Mouse (Mus musculus): ENCODE measurements around the gene Ndufs2.

Gene Ndufs2

DNA sequence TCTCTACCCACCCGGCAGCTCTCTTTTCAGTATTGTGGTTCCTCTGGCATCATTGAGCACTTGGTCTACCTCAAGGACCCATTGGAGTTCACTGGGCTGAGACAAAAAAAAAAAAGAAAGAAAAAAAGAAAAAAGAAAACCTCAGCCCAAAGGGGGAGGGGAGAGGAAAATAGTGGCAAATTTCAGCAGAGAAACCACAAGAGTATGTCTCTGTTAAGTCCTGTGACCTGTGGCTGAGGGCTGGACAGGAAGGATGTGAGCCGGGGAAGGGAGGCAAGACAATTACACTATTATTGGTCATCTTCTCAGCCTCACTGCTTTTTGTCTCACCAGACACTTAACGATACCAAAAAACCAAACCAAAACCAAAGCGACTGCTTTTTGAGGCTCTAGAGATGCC, 19.3 kb downstream of the Ndufs2 start:
- no peak for DNase-seq (ENCODE audit: low spot score)

DNA sequence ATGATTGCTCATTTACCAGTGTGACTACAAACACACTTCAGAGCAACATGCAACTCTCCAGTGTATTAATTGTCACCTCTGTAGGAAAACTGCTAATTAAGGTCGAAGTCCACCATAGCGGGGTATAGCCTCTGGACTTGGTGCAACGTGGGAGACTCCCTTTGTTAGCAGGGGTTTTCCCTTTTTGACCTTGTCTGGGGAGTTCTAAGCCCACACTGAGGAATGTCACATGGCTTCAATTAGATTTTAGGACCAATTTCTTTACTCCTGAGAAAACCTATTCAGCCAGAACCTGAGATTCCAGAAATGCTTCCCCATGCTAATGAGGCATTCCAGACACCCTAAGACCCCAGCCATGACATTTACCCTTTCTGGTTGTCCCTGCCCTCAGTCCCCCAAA, 21.0 kb downstream of the Ndufs2 start:
- no peak for DNase-seq (ENCODE audit: low spot score)

DNA sequence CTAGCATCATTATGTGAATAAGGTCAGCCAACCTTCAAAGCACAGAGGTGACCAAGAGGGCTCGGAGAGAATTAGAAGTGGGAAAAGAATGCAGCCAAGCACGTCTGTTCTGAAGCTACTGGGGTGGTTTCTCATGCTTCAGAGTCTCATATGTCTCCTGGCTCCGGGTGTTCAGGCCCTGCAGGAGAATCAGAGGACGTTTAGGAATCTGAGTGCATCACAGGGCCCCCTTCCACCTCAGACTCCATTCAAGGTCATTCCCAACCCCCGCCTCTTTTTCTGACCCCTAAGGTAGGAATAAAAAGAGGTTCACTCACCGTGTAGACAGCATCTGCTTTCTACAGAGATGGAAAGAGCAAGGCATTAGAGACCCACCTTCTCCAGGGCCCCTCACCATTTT, 21.4 kb downstream of the Ndufs2 start:
- DNase-seq (ENCODE audit: low spot score), result no peak

DNA sequence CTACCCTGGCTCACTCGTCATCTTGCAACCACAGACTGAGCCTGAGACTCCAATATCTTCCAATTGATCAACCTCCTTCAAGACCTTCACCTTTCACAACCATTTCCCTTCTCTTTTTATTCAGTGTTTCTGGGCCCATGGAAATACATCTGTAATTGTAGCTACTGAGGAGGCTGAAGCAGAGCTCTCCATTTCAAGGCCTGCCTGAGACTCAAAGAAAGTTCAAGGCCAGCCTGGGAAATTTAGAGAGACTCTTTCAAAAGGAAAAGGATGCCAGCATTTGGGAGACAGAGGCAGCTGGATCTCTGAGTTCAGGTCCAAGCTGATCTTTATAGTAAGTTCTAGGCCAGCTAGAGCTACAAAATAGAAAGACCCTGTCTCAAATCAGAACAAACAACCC, 23.3 kb downstream of the Ndufs2 start:
- DNase-seq (ENCODE audit: low spot score), result no peak

DNA sequence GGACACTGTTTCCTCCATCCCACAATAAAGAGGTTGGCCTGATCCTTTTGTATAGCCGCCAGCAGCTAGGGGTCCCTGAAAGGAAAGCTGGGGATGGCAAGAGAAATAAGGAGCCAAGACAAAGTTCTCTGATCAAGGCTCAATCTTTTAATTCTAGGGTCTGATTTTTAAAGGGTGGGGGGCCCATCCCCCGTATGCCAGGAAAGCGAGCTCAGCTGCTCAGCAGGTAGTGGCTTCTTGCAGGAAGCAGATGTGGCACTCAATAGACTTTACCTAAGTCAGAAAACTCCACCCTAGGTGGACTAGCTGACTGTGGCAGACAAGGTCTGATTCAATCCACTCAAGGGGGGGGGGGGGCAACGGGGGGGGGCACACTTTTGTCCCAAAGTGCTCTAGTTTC, 24.4 kb downstream of the Ndufs2 start:
- no peak for DNase-seq (ENCODE audit: low spot score)

DNA sequence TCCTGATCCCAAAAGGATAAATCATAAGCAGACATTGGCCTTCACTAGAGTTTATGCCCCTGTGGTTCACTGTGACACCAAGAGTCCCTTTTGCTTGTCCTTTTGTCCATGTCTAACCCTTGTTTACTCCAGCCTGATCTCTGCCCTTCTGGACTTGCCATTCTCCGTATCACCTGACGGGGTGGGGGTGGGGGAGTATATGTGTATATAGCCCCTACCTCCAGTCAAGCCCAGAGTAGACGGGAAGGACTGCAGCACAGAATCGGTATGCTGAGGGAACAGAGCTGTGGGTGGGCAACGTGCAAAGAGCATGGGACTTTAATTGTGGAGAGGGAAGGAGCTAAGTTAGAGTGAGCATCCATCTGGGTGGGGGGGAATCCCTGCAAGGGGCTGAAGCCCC, 26.3 kb downstream of the Ndufs2 start, which contains the start of gene Apoa2:
TSS of gene Apoa2 (plus strand) at position 198 of the 400 bp plus-strand sequence.
- no peak for DNase-seq (ENCODE audit: low spot score)

DNA sequence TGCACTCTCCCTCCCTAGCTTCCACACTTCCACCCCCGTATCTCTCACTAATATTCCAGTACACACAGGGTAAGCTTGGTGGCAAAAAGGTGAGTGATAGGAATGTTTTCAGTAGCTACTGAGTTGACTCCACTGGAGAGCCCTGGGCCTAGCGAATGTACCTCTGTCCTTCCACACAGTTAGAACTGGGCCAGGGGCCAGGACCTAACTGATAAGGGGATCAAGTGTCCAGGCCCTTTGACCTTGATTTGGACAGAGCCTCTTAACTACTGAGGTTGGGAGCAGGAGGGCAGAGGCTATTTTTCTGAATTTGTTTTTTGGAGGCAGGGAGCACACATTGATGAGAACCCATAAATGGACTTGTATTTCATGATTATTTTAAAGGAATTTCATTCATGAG, 27.4 kb downstream of the Ndufs2 start:
- no peak for DNase-seq (ENCODE audit: low spot score)

DNA sequence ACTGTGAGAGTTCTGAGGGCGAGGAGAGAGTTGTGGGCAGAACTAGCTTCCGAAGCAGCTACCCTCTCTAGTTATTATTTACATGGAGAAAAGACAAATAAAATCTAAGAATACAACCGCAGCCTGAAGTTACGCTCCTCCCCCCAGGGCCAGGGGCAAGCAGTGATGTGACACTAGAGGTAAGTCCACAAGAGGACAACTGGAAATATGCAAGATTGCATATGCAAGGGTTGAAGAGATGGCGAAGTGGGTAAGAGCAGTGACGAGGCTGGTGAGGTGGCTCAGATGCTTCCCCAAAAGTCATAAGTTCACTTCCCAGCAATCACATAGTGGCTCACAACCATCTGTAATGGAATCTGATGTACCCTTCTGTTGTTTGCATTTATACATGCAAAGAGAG, 28.0 kb downstream of the Ndufs2 start:
- no peak for DNase-seq (ENCODE audit: low spot score)

DNA sequence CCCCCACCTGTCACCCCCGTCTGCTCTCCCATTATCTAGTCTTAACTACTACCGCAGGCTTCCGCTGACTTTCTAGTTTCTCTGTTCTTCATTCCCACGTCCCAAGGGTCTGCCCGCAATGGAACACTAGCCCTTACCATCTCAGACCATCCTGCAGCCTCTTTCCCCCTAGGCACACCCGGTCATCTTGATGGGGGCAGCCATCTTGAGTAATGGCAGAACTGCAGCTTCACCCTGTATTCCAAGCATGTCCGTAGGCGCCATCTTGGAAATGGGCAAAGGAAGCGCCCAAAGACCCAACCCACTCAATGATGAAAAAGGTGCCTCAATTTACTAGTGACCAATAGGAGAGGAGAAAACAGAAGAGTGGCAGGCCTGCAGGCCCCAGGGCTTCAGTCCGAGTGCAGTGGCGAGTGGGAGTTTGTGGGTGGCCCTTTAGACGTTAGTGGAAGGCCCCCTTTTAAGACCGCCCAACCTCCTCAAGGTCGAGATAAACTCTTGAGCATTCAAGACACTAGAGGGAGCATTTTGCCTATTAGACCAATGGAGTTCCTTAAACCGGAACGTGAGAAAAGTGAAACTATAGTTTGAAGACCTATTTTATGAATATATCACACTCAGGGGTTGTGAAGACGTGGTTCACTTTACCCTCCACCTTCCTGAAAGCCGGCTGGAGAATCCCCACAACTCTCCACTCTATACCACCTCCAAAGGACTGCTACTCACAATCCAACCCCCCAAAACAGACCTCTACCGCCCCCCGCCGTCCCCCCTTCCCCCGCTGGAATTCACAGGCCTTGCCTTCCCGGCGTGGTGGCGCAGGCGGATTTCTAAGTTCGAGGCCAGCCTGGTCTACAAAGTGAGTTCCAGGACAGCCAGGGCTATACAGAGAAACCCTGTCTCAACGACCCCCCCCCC, 28.7 kb downstream of the Ndufs2 start, which contains the start of gene Tomm40l:
TSS of gene Tomm40l (minus strand) at position 277 of the 918 bp plus-strand sequence.
- peak; percentile 40 for DNase-seq (ENCODE audit: low spot score)

DNA sequence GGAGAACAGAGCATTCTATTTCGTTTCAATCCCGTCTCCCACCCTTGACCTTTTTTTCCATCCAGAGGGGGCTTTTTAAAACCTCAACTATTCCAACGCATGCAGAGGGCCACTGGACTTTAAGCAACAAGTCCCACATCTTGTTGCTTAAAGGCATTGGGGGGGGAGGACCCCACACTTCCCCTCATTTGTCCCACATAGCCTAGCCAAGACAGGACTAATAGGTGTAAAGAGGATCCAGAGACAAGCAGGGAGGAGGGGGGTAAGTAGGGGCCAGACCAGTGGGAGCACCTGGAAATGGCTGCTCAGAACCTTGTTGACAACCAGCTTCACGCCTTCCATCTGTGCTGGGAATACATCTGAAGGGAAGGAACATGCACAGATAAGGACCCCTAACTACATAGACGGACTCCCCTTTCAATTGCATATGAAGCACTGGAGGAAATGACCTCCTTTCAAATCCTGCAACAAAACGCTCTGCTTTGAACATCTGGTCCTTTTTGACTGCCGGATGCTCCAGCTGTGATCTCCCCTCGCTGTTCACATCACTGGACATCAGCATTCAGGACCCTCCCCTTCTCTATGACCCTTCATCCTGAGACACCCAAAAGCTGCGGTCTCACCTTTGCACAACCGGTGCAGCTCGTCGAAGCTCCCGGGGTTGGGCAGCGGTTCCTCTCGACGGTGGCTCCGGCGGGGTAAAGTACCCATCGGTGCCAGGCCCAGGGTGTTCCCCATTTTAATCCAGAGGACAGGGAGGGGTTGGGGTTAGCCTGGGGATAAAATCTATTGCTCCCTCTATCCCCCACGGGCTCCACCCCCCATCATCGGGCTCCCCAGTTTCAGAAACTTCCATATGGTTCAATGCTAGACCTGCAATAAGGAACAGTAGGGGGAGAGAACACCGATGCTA, 29.7 kb downstream of the Ndufs2 start:
- no peak for DNase-seq (ENCODE audit: low spot score)

DNA sequence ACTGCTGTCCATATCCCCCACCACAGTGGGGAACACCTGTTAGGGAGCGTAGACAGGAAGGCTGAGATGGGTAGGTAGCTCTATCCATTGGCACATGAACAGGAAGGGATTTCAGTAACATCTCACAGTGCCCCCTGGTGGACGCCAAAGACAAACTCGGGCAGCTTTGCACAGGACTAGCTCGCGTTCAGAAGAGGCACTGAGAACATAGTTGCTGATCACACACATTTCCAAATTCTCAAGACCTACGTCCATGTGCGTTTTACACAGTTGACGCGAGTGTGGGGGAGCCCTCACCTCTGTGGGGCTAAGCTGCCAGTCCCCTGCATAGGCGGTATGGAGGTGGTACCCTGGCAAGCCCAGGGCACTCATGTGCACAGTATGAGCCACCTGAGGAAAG, 30.3 kb downstream of the Ndufs2 start:
- peak; percentile 45 for DNase-seq (ENCODE audit: low spot score)

DNA sequence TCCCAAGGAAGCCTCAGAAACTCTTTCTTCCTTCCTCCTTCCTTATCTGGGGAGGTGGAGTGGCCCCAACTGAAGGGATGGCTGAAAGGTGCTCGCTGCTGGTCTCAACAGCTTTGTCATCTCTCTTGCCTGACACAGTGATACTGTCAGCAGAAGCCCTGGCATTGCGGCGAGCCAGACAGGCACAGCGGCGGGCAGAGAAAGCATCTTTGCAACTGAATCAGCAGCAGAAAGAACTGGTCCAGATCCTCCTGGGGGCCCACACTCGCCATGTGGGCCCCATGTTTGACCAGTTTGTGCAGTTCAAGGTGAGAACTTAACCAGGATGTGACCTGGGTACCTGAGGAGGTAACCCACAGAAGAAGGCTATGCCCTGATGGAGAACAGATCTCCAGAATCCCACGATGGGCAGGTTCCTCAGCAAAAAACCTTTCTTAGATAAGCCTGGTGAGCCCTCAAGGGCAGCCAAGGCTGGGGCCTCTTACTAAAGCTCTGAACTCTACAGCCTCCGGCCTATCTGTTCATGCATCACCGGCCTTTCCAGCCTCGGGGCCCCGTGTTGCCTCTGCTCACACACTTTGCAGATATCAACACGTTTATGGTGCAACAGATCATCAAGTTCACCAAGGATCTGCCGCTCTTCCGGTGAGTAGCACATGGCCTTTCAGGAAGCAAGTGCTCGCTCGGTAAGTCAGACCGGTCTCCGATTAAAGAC, 34.8 kb downstream of the Ndufs2 start:
- DNase-seq (ENCODE audit: low spot score), result no peak

DNA sequence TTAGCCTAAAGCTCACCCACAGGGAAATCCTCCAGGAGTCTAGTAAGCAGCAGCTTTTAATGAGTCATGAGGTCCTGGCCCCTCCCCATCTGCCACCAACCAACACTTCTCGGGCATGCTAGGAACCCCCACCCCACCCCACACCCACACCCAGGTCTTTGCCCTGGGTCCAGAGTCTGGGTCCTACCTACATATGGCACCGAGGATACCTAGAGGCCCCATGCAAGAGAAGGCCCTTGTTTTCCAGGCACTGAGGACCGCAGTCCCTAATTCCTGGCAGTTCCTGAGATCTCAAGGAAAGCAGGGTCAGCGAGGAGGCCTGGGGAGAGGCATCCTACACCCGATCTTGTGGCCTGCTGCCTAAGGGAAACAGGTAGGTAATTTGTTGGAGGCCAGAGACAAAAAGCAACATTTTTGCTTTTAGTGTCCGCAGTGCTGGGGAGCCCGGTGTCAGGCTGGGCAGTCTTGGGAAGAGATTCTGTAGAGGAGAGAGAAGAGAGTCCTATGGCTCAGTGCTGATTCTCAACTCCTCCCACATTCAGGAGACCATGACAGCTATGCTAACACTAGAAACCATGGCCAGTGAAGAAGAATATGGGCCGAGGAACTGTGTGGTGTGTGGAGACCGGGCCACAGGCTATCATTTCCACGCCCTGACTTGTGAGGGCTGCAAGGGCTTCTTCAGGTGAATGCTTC, 37.2 kb downstream of the Ndufs2 start, which contains the start of gene Nr1i3:
TSS of gene Nr1i3 (plus strand) at position 170 of the 696 bp plus-strand sequence.
- no peak for DNase-seq (ENCODE audit: low spot score)

DNA sequence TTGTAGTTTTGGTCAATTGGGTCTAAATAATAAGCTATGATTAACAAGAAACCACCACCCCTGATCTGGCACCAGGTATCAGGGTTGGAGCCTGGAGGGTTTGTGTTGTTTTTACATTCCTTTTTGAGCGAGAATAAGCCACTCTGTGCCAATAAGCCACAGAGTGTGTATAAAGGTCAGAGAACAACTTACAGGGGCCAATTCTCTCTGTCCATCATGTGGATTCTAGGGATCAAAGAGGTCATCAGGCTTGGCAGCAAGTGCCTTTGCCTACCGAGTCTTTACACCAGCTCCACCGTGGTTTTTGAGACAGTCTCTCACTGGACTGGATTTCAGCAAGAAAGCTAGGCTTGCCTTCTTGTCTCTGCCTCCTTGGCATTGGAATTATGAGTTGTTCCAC, 38.3 kb downstream of the Ndufs2 start:
- no peak for DNase-seq (ENCODE audit: low spot score)

DNA sequence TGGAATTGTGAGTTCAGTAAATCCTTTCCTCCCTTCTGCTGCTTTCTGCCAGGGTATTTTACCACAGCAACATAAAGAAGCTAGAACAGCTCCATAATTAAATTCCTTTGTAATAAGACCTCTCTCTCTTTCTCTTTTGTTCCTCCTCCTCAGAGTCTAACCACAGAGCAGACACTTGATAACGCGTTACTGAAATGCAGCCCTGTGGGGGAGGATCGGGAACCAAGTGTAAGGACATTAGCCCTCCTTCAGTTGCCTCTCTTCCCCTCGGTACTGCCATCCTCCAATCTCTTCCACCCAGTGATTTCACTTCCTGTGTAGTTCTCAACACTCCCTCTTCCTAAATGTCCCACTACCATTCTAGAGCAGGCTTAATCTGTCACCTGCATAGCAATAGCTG, 41.8 kb downstream of the Ndufs2 start:
- no peak for DNase-seq (ENCODE audit: low spot score)

DNA sequence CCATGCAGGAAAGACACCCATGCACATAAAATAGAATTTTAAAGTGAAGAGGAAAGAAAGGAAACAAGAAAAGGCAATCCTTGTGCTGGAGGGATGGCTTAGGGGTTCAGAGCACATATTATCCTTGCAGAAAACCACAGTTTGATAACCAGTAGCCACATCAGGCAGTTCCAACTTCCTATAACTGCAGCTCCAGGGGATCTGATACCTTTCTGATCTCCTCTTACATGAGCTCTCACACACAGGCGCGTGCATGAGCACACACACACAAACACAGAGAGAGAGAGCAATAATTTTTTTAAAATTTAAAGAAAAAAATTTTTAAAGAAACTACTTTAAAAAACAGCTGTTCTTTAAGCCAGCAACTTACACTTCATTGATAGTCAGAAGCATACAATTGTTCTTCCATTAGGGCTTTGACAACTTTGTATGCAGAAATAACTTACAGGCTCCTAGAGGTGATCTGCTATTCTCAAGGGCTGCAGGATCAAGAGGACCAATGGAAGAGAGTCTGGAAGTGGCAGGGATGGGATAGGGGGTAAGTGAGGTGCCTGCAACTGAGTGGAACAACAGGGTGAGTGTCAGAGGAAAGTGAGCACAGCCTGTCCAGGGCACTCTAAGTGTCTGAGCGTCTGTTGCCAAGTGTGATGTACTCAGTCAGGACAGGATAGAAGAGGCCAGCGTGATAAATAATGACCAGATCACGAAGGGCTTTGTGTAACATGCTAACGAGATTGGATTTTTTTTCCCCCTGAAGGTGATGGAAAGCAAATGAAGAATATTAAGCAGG, 45.3 kb downstream of the Ndufs2 start:
- no peak for DNase-seq (ENCODE audit: low spot score)

DNA sequence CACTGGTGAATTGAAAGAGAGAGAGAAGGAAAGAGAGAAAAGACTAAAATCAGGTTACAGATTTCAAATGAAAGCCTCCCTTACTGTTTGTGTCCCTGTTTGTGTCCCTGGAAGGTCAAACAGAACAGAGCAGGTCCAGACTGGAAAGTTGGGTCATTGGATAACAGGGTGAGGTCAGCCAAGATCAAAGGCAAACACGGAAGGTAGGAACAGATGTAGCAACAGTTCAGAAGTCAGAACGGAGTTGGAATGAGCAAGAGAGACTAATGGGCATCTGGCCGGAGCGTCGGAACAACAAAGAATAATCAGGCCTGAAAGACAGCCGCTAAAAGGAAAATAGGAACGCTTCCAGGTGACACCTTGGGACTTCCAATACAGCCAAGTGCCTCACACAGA, 46.9 kb downstream of the Ndufs2 start:
- DNase-seq (ENCODE audit: low spot score), result no peak

DNA sequence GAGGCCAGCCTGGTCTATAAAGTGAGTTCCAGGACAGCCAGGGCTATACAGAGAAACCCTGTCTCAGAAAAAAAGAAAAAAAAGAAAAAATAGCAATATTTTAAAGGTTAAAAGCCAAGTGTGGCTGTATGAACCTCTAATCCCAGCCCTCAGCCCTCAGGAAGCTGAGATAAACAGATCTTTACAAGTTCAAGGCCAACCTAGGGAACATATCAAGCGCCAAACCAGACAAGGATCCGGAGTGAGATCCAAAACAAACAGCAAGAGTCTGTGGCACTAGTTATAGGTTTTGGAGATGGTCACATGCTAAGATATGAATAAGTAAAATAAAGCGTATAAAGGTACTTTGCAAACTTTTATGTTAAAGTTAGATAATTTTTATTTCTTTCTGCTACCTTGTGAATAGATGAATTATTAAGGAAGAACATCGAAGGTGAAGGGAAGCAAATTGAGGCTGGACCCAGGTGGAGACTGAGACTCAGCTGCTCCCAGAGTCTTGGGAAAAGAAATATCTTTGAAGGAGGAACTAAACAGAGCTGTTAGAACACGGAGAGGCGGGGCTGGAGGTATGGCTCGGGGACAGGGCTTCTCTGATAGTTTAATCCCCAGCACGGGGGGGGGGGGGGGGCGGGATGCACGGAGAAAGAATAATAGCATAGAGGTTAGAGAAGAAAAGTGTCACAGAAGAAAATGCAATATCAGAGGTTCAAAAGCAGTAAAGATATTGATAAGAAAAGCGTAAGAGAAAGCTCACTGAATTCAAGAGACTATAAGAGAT, 47.5 kb downstream of the Ndufs2 start:
- DNase-seq (ENCODE audit: low spot score), result no peak

DNA sequence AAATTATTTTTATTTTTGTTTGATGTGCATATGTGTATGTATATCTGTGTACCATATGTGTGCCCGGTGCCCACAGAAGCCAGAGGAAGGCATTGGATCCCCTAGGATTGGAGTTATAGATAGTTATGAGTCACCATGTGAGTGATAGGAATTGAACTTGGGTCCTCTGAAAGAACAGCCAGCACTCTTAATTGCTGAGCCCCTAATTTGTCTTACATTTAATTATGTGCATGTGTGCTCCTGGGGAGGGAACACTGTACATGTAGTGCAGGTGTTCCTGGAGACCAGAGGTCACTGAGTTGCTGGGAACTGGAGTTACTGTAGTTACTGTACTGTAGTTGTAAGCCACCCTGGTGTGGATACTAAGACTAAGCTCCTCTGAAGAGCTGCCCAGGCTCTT, 50.4 kb downstream of the Ndufs2 start:
- DNase-seq (ENCODE audit: low spot score), result no peak

DNA sequence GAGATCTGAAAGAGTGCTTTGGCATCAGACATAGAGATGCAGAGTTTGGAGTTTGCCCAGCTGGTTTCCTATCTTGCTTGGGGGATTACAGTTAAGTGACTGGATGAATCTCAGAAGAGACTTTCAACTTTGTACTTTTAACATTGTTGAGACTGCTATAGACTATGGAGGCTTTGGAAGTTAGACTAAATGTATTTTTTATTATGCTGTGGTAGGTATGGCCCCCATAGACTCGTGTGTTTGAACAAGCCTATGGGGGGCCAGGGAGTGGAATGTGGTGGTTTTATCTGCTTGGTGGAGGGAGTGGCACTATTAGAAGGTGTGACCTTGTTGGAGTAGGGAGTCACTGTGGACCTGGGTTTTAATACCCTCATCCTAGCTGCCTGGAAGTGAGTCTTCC, 51.7 kb downstream of the Ndufs2 start:
- DNase-seq (ENCODE audit: low spot score), result no peak
